Mouse (Mus musculus) adrenal gland, postnatal 4 days (tissue): ENCODE data around the gene Creb5. TPM values are rescaled to one million over a fixed set of nuclear protein-coding genes. Genes with fewer than 3 reads are reported as not detected.
A peak's percentile ranks its signal among the peaks of the same experiment; 100 is the strongest.

Source experiments
- DNase-seq, 2 experiments: peaks; one replicate each; pipeline ENCODE4 v3.0.0; 2021 to 2022; ENCODE audit warnings: low spot score in 2 of 2, mixed read lengths in 2 of 2
- total RNA-seq, 2 experiments: library from RNA; stranded (reverse); gene quantifications; 2 replicates each; pipeline ENCODE4 v1.2.3; 2021

The Creb5 gene
- total RNA-seq, 2 experiments from 2014 or later = 7.2 to 7.4 TPM

GRCm38 (mm10) chr6:53477501-53477900 lies 190.4 kb downstream of the Creb5 start:
- DNase-seq = no peak

GRCm38 (mm10) chr6:53490917-53491316 lies 203.8 kb downstream of the Creb5 start:
- no peak for DNase-seq

GRCm38 (mm10) chr6:53491331-53491730 lies 204.3 kb downstream of the Creb5 start:
- no peak for DNase-seq

GRCm38 (mm10) chr6:53493864-53494263 lies 206.8 kb downstream of the Creb5 start:
- no peak for DNase-seq

- no peak for DNase-seq
Measured at GRCm38 (mm10) chr6:53495667-53496066, 208.6 kb downstream of the Creb5 start.

GRCm38 (mm10) chr6:53496325-53496753 lies 209.3 kb downstream of the Creb5 start:
- peak in 1 of 2 experiments; percentile 21 for DNase-seq

- DNase-seq = no peak
Measured at GRCm38 (mm10) chr6:53497904-53498536, 210.9 kb downstream of the Creb5 start.

- no peak for DNase-seq
Measured at GRCm38 (mm10) chr6:53499621-53500295, 212.7 kb downstream of the Creb5 start.

- no peak for DNase-seq
Measured at GRCm38 (mm10) chr6:53501236-53501635, 214.2 kb downstream of the Creb5 start.

- DNase-seq = no peak
Measured at GRCm38 (mm10) chr6:53506947-53507564, 220.0 kb downstream of the Creb5 start.

- no peak for DNase-seq
Measured at GRCm38 (mm10) chr6:53508847-53509494, 221.9 kb downstream of the Creb5 start.

- no peak for DNase-seq
Measured at GRCm38 (mm10) chr6:53510005-53510404, 222.9 kb downstream of the Creb5 start.

- no peak for DNase-seq
Measured at GRCm38 (mm10) chr6:53512226-53512625, 225.2 kb downstream of the Creb5 start.

- DNase-seq = no peak
Measured at GRCm38 (mm10) chr6:53513380-53513779, 226.3 kb downstream of the Creb5 start.

GRCm38 (mm10) chr6:53514862-53515261 lies 227.8 kb downstream of the Creb5 start:
- no peak for DNase-seq

- no peak for DNase-seq
Measured at GRCm38 (mm10) chr6:53515611-53516010, 228.5 kb downstream of the Creb5 start.

GRCm38 (mm10) chr6:53517371-53517945 lies 230.4 kb downstream of the Creb5 start:
- no peak for DNase-seq

- no peak for DNase-seq
Measured at GRCm38 (mm10) chr6:53523743-53524497, 236.8 kb downstream of the Creb5 start.

GRCm38 (mm10) chr6:53526460-53526859 lies 239.4 kb downstream of the Creb5 start:
- no peak for DNase-seq

GRCm38 (mm10) chr6:53530742-53531141 lies 243.7 kb downstream of the Creb5 start:
- no peak for DNase-seq

GRCm38 (mm10) chr6:53531461-53531860 lies 244.4 kb downstream of the Creb5 start:
- DNase-seq = no peak
